Mouse (Mus musculus) bone marrow, adult 2 months (tissue): ENCODE data around the gene Aspscr1. TPM values are rescaled to one million over a fixed set of nuclear protein-coding genes. Genes with fewer than 3 reads are reported as not detected.

Experiments used
- H3K27ac ChIP-seq: fragments of 200-500 bp; 2 replicates; pipeline ENCODE4 v1.5.1; 2012; ENCODE audit warnings: low read depth, mild to moderate bottlenecking, control low read depth, inconsistent platforms, low read length; ENCODE audit not compliant: control insufficient read depth, poor library complexity, insufficient read depth
- H3K4me1 ChIP-seq: fragments of 200-500 bp; 2 replicates; pipeline ENCODE4 v1.6.1; 2011; ENCODE audit warnings: low read length; ENCODE audit not compliant: control insufficient read depth, insufficient read depth
- H3K4me3 ChIP-seq: fragments of 200-500 bp; replicated peaks from 2 replicates; pipeline ENCODE3; 2011; ENCODE audit warnings: mild to moderate bottlenecking, low read depth, low read length, control low read depth; ENCODE audit not compliant: control insufficient read depth
- CTCF ChIP-seq: fragments of 200-500 bp; IDR thresholded peaks from 2 replicates; pipeline ENCODE4 v1.5.1; 2011; ENCODE audit warnings: low read length, control low read depth; ENCODE audit not compliant: control insufficient read depth, insufficient read depth
- POLR2A ChIP-seq: fragments of 200-500 bp; IDR thresholded peaks from 2 replicates; pipeline ENCODE4 v1.6.1; 2011; ENCODE audit warnings: low read depth, mild to moderate bottlenecking, control low read depth, low read length, borderline replicate concordance; ENCODE audit not compliant: control insufficient read depth
- WGBS: fragments of 180-500 bp; shearing (Covaris S2); methylation state at CpG from one replicate; pipeline ENCODE4 v1.1.7; 2018; 5-methylcytosine and 5-hydroxymethylcytosine counted together
- polyA plus RNA-seq: library from polyadenylated mRNA; stranded (reverse); fragments of >200 nt; gene quantifications from 2 replicates; pipeline ENCODE4 v1.2.4, GENCODE M21; 2011; ENCODE audit warnings: low replicate concordance; ENCODE audit not compliant: missing spikeins, insufficient read depth, insufficient read length

Gene Aspscr1
- polyA plus RNA-seq, 1 experiment = 94.3 TPM

GRCm38 (mm10) chr11:120711980-120712604 is 39.3 kb downstream of the Aspscr1 start:
- 73% methylated on average over 8 of the region's 8 CpGs for WGBS
- H3K27ac ChIP-seq = no peak overlapping the region
- H3K4me1 ChIP-seq = no peaks in the 10 kb centered on the region; the same call in 1 of the 2 replicates
- H3K4me3 ChIP-seq = no peak overlapping the region
- TF ChIP-seq POLR2A (no peak), CTCF (no peak)

- Histone ChIP-seq H3K4me1 (no peaks in the 10 kb centered on the region; the same call in 1 of the 2 replicates), H3K27ac (peak overlapping the region; percentile 38), H3K4me3 (peak overlapping the region; percentile 91)
- 1% methylated on average over 38 of the region's 38 CpGs for WGBS
- TF ChIP-seq POLR2A (no peak), CTCF (peak; percentile 61)
Observed at GRCm38 (mm10) chr11:120712771-120713568, 40.2 kb downstream of the Aspscr1 start.

GRCm38 (mm10) chr11:120713580-120714518 is 41.1 kb downstream of the Aspscr1 start, which contains the start of the genes Cenpx and Lrrc45:
Gene Cenpx (minus strand): TSS chr11:120713738.
Gene Lrrc45 (plus strand): TSS chr11:120713925.
- 1% methylated on average over 53 of the region's 53 CpGs for WGBS
- H3K4me1 ChIP-seq = no peaks in the 10 kb centered on the region; the same call in 1 of the 2 replicates
- TF ChIP-seq POLR2A (peak; percentile 69; the same call in 1 of the 2 replicates), CTCF (no peak)
- H3K4me3 ChIP-seq = peak within 1 kb of the TSS; percentile 91
- peak within 1 kb of the TSS; percentile 38 for H3K27ac ChIP-seq

DNA sequence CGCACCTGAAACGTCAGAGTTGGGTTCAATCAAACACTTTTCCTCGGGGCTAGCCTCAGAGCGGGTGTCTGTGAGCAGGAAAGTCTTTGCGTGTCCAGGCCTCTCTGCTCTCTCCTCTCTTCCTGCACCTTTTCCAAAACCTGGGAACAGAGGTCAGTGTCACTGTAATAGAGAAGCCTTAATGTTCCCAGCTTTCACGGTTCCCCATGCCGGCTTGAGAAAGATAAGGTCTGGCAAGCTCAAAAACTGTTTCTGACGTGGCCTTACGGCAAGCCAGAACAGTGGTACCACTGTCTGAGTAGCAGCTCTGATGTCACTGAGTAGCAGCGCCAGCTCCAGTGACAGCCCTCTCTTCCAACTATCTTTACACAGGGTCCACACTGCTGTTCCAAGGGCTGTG is 41.8 kb downstream of the Aspscr1 start:
- TF ChIP-seq POLR2A (no peak), CTCF (no peak)
- H3K27ac ChIP-seq = no peak overlapping the region
- H3K4me3 ChIP-seq = peak overlapping the region; percentile 85
- 45% methylated on average over 10 of the region's 10 CpGs for WGBS
- H3K4me1 ChIP-seq = no peaks in the 10 kb centered on the region; the same call in 1 of the 2 replicates

DNA sequence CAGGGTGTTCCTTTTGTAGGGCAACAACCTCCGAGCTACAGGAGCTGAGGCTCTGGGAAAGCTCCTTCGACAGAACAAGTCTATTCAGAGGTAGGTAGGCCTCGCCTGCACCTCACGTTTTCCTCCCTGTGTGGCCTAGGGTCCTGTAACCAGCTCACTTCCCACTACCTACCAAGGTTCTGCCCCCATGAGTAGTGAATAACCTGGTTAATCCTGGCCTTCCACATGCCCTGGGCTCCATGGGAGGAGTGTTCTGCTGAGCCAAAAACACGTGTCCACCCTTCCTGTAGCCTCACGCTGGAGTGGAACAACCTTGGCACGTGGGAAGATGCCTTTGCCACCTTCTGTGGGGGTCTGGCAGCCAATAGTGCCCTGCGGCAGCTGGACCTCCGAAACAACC is 42.4 kb downstream of the Aspscr1 start:
- Histone ChIP-seq H3K4me3 (no peak overlapping the region), H3K4me1 (no peaks in the 10 kb centered on the region; the same call in 1 of the 2 replicates), H3K27ac (no peak overlapping the region)
- no peak for TF ChIP-seq CTCF
- no peak for TF ChIP-seq POLR2A
- 85% methylated on average over 9 of the region's 9 CpGs for WGBS

DNA sequence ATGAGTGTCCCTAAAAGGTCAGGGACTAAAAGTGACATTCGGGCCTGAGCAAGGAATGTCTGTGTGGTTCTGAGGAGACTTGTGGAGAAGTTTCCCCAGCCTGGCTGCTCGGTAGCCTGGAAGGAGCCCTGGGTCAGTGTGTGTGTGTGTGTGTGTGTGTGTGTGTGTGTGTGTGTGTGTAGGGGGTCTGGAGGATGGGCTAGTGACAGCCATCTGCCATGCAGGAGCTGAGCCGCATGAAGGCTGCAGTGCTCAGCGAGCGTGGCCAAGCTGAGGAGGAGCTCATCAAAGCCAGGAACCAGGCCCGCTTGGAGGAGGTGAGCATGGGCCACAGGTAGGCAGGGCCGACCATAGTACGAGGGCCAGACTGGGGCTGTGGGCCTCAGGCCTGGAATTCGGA is 46.5 kb downstream of the Aspscr1 start:
- H3K4me3 ChIP-seq = no peak overlapping the region
- no peak overlapping the region for H3K27ac ChIP-seq
- no peaks in the 10 kb centered on the region for H3K4me1 ChIP-seq
- no peak for TF ChIP-seq CTCF
- TF ChIP-seq POLR2A = no peak
- WGBS = 84% methylated on average over 9 of the region's 9 CpGs

DNA sequence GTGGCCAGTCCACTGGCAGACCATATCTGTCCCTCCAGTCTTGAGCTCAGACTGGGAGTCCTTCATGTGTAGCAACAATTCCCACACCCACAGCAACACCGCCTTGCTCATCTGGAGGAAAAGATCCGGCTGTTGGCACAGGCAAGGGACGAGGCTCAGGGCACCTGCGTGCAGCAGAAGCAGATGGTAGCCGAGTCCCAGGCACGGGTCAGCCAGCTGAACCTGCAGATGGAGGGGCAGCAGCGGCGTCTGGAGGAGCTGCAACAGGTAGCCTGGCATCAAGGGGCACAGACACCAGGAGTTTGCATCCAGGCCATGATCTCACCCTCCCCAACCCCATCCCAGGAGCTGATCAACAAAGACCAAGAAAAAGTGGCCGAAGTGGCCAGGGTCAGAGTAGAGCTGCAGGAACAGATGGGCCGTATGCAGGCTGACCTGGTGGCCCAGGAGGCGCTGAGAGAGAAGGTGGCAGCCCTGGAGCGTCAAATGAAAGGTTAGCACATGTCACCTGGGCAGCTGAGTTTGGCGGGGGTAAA is 47.1 kb downstream of the Aspscr1 start:
- no peak for TF ChIP-seq POLR2A
- no peak for TF ChIP-seq CTCF
- WGBS = 89% methylated on average over 13 of the region's 13 CpGs
- H3K27ac ChIP-seq = no peak overlapping the region
- no peak overlapping the region for H3K4me3 ChIP-seq
- H3K4me1 ChIP-seq = no peaks in the 10 kb centered on the region
